Mouse (Mus musculus) effector memory CD4-positive, alpha-beta T cell, adult 5 months (primary cell): ENCODE data around the gene Cphx3. TPM values are rescaled to one million over a fixed set of nuclear protein-coding genes. Genes with fewer than 3 reads are reported as not detected.

ENCODE experiments used
- polyA plus RNA-seq: library from polyadenylated mRNA; unstranded; fragments of 100-300 nt; shearing (Covaris generic); gene quantifications from one replicate; pipeline ENCODE4 v1.2.1, GENCODE M21; 2017

Gene Cphx3
- polyA plus RNA-seq: not detected

DNA sequence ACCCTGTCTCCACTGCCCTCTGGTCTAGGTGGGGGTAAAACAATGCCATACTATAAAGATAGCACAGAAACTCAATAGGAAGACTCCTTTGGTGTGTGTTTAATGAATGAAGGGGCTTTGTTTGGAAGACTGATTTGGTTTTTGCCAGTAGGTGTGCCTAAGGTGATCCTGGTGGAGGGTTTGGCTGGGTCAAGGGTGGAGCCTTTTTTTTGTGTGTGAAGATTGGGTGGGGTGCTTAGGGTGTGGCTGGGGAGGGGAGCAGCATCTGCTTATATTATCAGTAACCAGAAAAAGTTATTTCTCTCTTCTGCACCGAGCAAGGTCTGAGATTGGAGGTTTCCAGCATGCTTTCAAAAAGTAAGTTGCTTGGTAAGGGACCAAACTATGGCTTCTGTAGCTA is at the start of gene Cphx3:
Cphx3 (plus strand) TSS at position 301 of the 400 bp plus-strand sequence.

DNA sequence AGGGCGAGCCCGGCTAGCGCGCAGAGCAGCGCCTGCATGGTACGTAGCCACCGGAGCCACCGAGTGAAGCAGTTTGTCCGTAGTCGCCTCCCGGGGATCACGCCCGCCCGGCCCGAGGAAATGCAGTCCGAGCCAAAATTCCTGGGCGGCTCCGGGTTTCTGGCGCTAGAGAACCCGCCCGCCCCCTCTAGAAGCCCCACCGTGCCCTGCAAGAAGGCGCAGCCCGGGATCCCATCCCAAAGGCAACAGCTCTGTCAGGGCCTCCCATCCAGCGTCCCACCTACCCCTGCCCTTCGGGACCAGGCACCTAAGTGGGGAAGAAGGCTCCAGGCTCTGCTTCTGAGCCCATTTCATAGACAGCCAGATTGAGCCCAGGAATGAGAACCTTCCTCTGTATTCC is 39.5 kb upstream of the Cphx3 start, which contains the start of gene Gm9780:
Gm9780 (minus strand) TSS at position 101 of the 400 bp plus-strand sequence.

DNA sequence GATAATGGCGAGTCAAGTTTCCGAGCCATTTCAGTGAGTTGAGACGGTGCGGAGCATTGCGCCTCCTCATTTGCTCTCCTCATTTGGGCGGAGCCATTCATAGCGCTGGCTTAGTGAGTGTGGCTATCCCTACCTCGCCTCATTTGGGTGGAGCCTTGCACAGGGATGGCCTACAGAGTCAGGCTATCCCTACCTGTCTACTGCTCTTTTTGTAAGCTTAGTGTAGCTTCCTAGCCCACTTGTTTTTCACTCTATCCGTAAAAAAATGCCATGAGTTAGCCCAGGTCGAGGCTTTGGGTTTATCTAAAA is 14.8 kb upstream of the Cphx3 start, which contains the start of gene Tmem254c:
Tmem254c (minus strand) TSS at position 31 of the 309 bp plus-strand sequence.

DNA sequence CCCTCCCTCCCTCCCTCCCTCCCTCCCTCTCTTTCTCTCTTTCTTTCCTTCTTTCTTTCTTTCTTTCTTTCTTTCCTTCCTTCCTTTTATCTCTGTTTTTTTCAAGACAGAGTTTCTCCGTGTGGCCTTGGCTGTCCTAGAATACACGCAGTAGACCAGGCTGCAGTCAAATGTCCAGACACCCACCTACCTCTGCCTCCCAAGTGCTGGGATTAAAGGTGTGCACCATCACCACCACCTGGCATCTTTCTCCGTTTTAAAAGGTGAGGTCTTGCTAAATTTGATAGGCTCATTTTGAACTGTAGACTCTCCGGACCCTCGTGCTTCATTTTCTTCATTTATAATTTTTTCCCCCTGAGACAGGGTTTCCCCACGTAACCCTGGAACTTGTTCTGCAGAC is 881 bp upstream of the Cphx3 start, which contains the start of gene Cphx2:
Cphx2 (plus strand) TSS at position 301 of the 400 bp plus-strand sequence.

DNA sequence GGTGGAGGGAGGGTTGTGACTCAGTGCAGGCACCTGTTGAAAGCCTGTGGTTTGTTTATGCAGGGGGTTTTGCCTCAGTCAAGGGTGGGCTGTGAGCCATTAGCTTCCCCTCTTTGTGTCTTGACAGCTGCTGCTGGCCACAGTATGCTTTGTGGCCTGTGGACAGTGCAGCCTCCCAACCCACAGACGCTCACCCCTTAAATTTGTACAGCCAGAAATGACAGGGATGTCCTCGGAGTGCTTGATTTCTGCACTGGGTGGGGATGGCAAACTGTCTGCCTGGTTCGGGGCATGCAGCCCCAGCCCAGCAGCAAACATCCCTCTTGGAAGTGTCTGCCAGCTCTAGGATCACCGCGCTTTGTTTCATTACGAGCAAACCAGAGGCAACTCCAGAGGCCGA is 36.1 kb downstream of the Cphx3 start, which contains the start of gene Duxbl2:
Duxbl2 (plus strand) TSS at position 200 of the 400 bp plus-strand sequence.

DNA sequence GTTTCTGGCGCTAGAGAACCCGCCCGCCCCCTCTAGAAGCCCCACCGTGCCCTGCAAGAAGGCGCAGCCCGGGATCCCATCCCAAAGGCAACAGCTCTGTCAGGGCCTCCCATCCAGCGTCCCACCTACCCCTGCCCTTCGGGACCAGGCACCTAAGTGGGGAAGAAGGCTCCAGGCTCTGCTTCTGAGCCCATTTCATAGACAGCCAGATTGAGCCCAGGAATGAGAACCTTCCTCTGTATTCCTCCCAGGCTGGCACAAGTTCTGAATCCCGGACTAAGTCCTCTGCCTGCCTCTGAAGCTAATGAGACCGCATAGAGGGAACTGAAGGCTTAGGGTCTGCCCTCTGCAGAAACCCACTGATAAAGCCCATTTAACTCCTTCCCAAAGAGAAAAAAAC is 100.3 kb downstream of the Cphx3 start, which contains the start of gene Plac9b:
Plac9b (minus strand) TSS at position 101 of the 400 bp plus-strand sequence.

DNA sequence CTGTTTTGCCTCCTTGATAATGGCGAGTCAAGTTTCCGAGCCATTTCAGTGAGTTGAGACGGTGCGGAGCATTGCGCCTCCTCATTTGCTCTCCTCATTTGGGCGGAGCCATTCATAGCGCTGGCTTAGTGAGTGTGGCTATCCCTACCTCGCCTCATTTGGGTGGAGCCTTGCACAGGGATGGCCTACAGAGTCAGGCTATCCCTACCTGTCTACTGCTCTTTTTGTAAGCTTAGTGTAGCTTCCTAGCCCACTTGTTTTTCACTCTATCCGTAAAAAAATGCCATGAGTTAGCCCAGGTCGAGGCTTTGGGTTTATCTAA is 124.8 kb downstream of the Cphx3 start, which contains the start of gene Tmem254b:
Tmem254b (minus strand) TSS at position 116 of the 322 bp plus-strand sequence.

DNA sequence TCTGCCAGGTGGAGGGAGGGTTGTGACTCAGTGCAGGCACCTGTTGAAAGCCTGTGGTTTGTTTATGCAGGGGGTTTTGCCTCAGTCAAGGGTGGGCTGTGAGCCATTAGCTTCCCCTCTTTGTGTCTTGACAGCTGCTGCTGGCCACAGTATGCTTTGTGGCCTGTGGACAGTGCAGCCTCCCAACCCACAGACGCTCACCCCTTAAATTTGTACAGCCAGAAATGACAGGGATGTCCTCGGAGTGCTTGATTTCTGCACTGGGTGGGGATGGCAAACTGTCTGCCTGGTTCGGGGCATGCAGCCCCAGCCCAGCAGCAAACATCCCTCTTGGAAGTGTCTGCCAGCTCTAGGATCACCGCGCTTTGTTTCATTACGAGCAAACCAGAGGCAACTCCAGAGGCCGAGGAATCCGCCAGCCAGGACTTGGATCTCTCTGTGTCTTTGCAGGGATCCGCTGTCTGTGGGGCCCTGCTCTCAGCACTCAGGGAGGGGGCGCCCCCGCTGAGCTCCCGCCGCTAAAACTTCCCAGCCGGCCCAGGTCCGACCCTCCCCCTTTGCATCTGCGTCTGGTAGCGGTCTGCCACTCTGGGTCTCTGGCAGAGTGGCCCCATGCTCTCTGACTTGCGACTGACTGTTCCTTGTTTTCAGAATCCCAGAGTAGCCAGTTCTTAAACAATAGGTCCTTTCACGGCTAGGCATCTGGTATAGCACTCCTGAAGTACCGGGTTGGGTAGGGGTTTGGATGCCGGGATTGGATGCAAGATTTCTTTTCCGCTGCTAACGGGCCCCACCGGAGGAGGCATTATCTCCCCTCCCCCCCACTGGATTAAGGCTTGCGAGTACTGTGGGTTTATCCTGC is 175.9 kb downstream of the Cphx3 start, which contains the start of gene Duxbl3:
Duxbl3 (plus strand) TSS at position 207 of the 862 bp plus-strand sequence.

Other genes with a start within 250 kb of the Cphx3 start
- 49.0 TPM for gene Anxa11, start 240.1 kb upstream of the Cphx3 start, polyA plus RNA-seq
- gene Plac9a, start 179.2 kb upstream of the Cphx3 start, polyA plus RNA-seq: not detected
- 0.96 TPM for gene Tmem254a, start 154.6 kb upstream of the Cphx3 start, polyA plus RNA-seq
- gene Cphx1, start 144.0 kb upstream of the Cphx3 start, polyA plus RNA-seq: not detected
- not detected for gene Duxbl1, start 103.7 kb upstream of the Cphx3 start, polyA plus RNA-seq
- not detected for gene Gm9780, start 39.6 kb upstream of the Cphx3 start, polyA plus RNA-seq
- gene Tmem254c, start 14.9 kb upstream of the Cphx3 start, polyA plus RNA-seq: 27.0 TPM
- not detected for gene Cphx2, start 781 bp upstream of the Cphx3 start, polyA plus RNA-seq
- not detected for gene Duxbl2, start 36.1 kb downstream of the Cphx3 start, polyA plus RNA-seq
- gene Plac9b, start 100.2 kb downstream of the Cphx3 start, polyA plus RNA-seq: not detected
- 3.7 TPM for gene Tmem254b, start 124.7 kb downstream of the Cphx3 start, polyA plus RNA-seq
- not detected for gene Duxbl3, start 175.7 kb downstream of the Cphx3 start, polyA plus RNA-seq